Mouse (Mus musculus) natural killer cell, adult 2 months (primary cell): ENCODE measurements around the gene Rapgef5.
"Not testable (repeated sequence)": the region's sequence is repeated elsewhere in the genome, so short reads cannot be mapped to it uniquely, and the experiment has no call there.

Source experiments
- DNase-seq, 2 experiments: peaks; one replicate each; pipeline ENCODE4 v3.0.0; 2022; ENCODE audit warnings: low spot score in 2 of 2

Rapgef5 gene

GRCm38 (mm10) chr12:117769113-117769512 is 252.8 kb downstream of the Rapgef5 start:
- DNase-seq = peak; percentile 18 to 58

- no peak for DNase-seq
Measured at GRCm38 (mm10) chr12:117770211-117770610, 253.9 kb downstream of the Rapgef5 start.

GRCm38 (mm10) chr12:117771156-117771555 is 254.9 kb downstream of the Rapgef5 start:
- DNase-seq = no peak

GRCm38 (mm10) chr12:117772638-117773037 is 256.4 kb downstream of the Rapgef5 start:
- DNase-seq = peak; percentile 12 to 31

- no peak for DNase-seq
Measured at GRCm38 (mm10) chr12:117776841-117777240, 260.6 kb downstream of the Rapgef5 start.

- DNase-seq = no peak
Measured at GRCm38 (mm10) chr12:117781360-117781759, 265.1 kb downstream of the Rapgef5 start.

- no peak for DNase-seq
Measured at GRCm38 (mm10) chr12:117783426-117783825, 267.1 kb downstream of the Rapgef5 start.

- DNase-seq = no peak
Measured at GRCm38 (mm10) chr12:117786621-117787020, 270.3 kb downstream of the Rapgef5 start.

- DNase-seq = no peak
Measured at GRCm38 (mm10) chr12:117788513-117789011, 272.3 kb downstream of the Rapgef5 start.

GRCm38 (mm10) chr12:117789017-117789416 is 272.7 kb downstream of the Rapgef5 start:
- DNase-seq = no peak

GRCm38 (mm10) chr12:117795303-117795702 is 279.0 kb downstream of the Rapgef5 start:
- no peak for DNase-seq

GRCm38 (mm10) chr12:117803989-117804388 is 287.7 kb downstream of the Rapgef5 start, which contains the start of gene Cdca7l:
Cdca7l (plus strand) TSS chr12:117804289.
- DNase-seq = not testable (repeated sequence)

- no peak for DNase-seq
Measured at GRCm38 (mm10) chr12:117805576-117805975, 289.3 kb downstream of the Rapgef5 start.

GRCm38 (mm10) chr12:117806007-117806451 is 289.8 kb downstream of the Rapgef5 start:
- no peak for DNase-seq

GRCm38 (mm10) chr12:117806470-117806869 is 290.2 kb downstream of the Rapgef5 start:
- no peak for DNase-seq

GRCm38 (mm10) chr12:117807637-117808036 is 291.4 kb downstream of the Rapgef5 start:
- DNase-seq = no peak

- no peak for DNase-seq
Measured at GRCm38 (mm10) chr12:117808355-117809326, 292.4 kb downstream of the Rapgef5 start.
